Mouse (Mus musculus) regulatory T cell (primary cell): ENCODE results near the gene Sgsm2.

ENCODE experiments used
- in situ Hi-C: fragments of 300-600 bp; cut with MboI, MseI; formaldehyde crosslinking; loops from one replicate; pipeline ENCODE4 v1.15.1; 2025; ENCODE audit warnings: high pct_unique_total_duplicates

Gene Sgsm2

GRCm38 (mm10) chr11:74883098-74883497 is 13.8 kb downstream of the Sgsm2 start:
- in situ Hi-C loops, result no loop called here

GRCm38 (mm10) chr11:74881979-74882378 is 14.9 kb downstream of the Sgsm2 start:
- in situ Hi-C loops, result no loop called here

- in situ Hi-C loops, result no loop called here
These were observed 15.9 kb downstream of the Sgsm2 start for GRCm38 (mm10) chr11:74880999-74881398.

- in situ Hi-C loops, result no loop called here
These were observed 20.1 kb downstream of the Sgsm2 start for GRCm38 (mm10) chr11:74876801-74877200.

GRCm38 (mm10) chr11:74874630-74875029 is 22.2 kb downstream of the Sgsm2 start:
- in situ Hi-C loops, result loop anchor here (25.0 kb wide), 1 partner anchor 462 kb away; no protein-coding TSS in a partner anchor

- in situ Hi-C loops, result loop anchor here (25.0 kb wide), 1 partner anchor 459 kb away; no protein-coding TSS in a partner anchor
These were observed 25.8 kb downstream of the Sgsm2 start for GRCm38 (mm10) chr11:74870991-74871622.

GRCm38 (mm10) chr11:74870544-74870943 is 26.3 kb downstream of the Sgsm2 start:
- in situ Hi-C loops, result loop anchor here (25.0 kb wide), 1 partner anchor 458 kb away; no protein-coding TSS in a partner anchor

- in situ Hi-C loops, result loop anchor here (25.0 kb wide), 1 partner anchor 457 kb away; no protein-coding TSS in a partner anchor
These were observed 27.3 kb downstream of the Sgsm2 start for GRCm38 (mm10) chr11:74869603-74870002.

GRCm38 (mm10) chr11:74868046-74868760 is 28.7 kb downstream of the Sgsm2 start:
- in situ Hi-C loops, result loop anchor here (25.0 kb wide), 1 partner anchor 456 kb away; no protein-coding TSS in a partner anchor

GRCm38 (mm10) chr11:74867181-74867580 is 29.7 kb downstream of the Sgsm2 start:
- in situ Hi-C loops, result loop anchor here (25.0 kb wide), 1 partner anchor 455 kb away; no protein-coding TSS in a partner anchor

- in situ Hi-C loops, result loop anchor here (25.0 kb wide), 1 partner anchor 454 kb away; no protein-coding TSS in a partner anchor
These were observed 30.2 kb downstream of the Sgsm2 start for GRCm38 (mm10) chr11:74866640-74867039.

- in situ Hi-C loops, result loop anchor here (25.0 kb wide), 1 partner anchor 453 kb away; no protein-coding TSS in a partner anchor
These were observed 31.6 kb downstream of the Sgsm2 start for GRCm38 (mm10) chr11:74865252-74865651.

GRCm38 (mm10) chr11:74864421-74864820 is 32.4 kb downstream of the Sgsm2 start:
- in situ Hi-C loops, result loop anchor here (25.0 kb wide), 1 partner anchor 452 kb away; no protein-coding TSS in a partner anchor

- in situ Hi-C loops, result loop anchor here (25.0 kb wide), 1 partner anchor 451 kb away; no protein-coding TSS in a partner anchor
These were observed 33.4 kb downstream of the Sgsm2 start for GRCm38 (mm10) chr11:74863471-74863870.

GRCm38 (mm10) chr11:74862129-74862528 is 34.7 kb downstream of the Sgsm2 start:
- in situ Hi-C loops, result loop anchor here (25.0 kb wide), 1 partner anchor 450 kb away; no protein-coding TSS in a partner anchor

GRCm38 (mm10) chr11:74857756-74858155 is 39.1 kb downstream of the Sgsm2 start:
- in situ Hi-C loops, result loop anchor here (5.0 to 25.0 kb wide), 2 partner anchors 45 to 445 kb away; no protein-coding TSS in a partner anchor

- in situ Hi-C loops, result loop anchor here (25.0 kb wide), 1 partner anchor 439 kb away; no protein-coding TSS in a partner anchor
These were observed 45.7 kb downstream of the Sgsm2 start for GRCm38 (mm10) chr11:74850998-74851661.

GRCm38 (mm10) chr11:74847919-74848521 is 48.8 kb downstream of the Sgsm2 start:
- in situ Hi-C loops, result no loop called here

- in situ Hi-C loops, result no loop called here
These were observed 51.1 kb downstream of the Sgsm2 start for GRCm38 (mm10) chr11:74845784-74846183.

GRCm38 (mm10) chr11:74843761-74844160 is 53.1 kb downstream of the Sgsm2 start:
- in situ Hi-C loops, result no loop called here

GRCm38 (mm10) chr11:74843435-74843714 is 53.5 kb downstream of the Sgsm2 start:
- in situ Hi-C loops, result no loop called here
